ENCODE assay signal across 12 mouse cellular contexts in the genomic region with DNA sequence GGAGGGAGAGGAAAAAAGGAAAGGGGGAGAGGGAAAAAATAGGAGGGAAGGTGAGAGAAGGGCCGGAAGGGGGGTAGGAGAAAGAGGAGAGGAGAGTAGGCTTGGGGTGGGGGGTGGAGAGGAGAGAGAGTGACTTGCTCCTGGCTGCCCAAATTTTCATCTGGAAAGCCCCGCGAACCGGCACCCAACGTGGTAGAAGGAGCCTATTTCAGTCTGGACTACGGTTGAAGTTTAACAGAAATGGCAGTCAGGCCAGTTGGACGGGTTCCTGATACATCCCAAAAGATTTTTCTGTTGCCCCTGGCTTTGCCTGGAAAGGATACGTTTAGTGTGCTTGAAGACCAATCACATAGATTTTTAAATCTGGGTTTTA. TPM values are rescaled to one million over a fixed set of nuclear protein-coding genes. Genes with fewer than 3 reads are reported as not detected.
DNase-seq lines count a peak whose midpoint lies in the region; ATAC-seq lines count a peak whose summit lies in the region.
"Had no signal": no experiment of that assay in that cellular context is flagged by ENCODE, and none has a peak within 500 bp of the region (broad histone marks: within the 10 kb centered on the region; RNA-seq: fewer than 3 reads in every experiment).

No protein-coding gene starts in this region.

- H3K36me3 ChIP-seq in embryonic facial prominence, embryonic 14.5 days (ENCODE audit: control insufficient read depth, insufficient read depth, low read length), result no peaks in the 10 kb centered on the region
- no peaks in the 10 kb centered on the region for H3K36me3 ChIP-seq in kidney, embryonic 14.5 days (ENCODE audit: control insufficient read depth, insufficient read depth, low read length)
- no peaks in the 10 kb centered on the region for H3K36me3 ChIP-seq in midbrain, embryonic 10.5 days

- H3K4me2 ChIP-seq in embryonic facial prominence, embryonic 14.5 days (ENCODE audit: low read depth, low read length), result peak overlapping the region; percentile 52
- H3K4me2 ChIP-seq in kidney, embryonic 14.5 days (replicated peaks; ENCODE audit: low read depth, low read length), result peak overlapping the region; percentile 34; the same call in 1 of the 2 replicates

- H3K27me3 ChIP-seq in embryonic facial prominence, embryonic 14.5 days (replicated peaks; ENCODE audit: control insufficient read depth, insufficient read depth, low read length), result peaks cover 76% of the 10 kb centered on the region
- H3K27me3 ChIP-seq in kidney, embryonic 14.5 days (ENCODE audit: control insufficient read depth, insufficient read depth, low read length), result peaks cover 63% of the 10 kb centered on the region
- peaks cover 100% of the 10 kb centered on the region for H3K27me3 ChIP-seq in midbrain, embryonic 10.5 days (ENCODE audit: low read depth, poor library complexity, severe bottlenecking)

- peak overlapping the region; percentile 89 for H3K27ac ChIP-seq in embryonic facial prominence, embryonic 14.5 days (replicated peaks; ENCODE audit: low read depth, low read length)
- H3K27ac ChIP-seq in kidney, embryonic 14.5 days (ENCODE audit: low read depth, low read length), result peak overlapping the region; percentile 76
- H3K27ac ChIP-seq in midbrain, embryonic 10.5 days (replicated peaks), result no peak overlapping the region

- under 1% methylated on average over 8 of the region's 8 CpGs for WGBS in embryonic facial prominence, embryonic 14.5 days
- 1% methylated on average over 8 of the region's 8 CpGs for WGBS in kidney, embryonic 14.5 days
- WGBS in midbrain, embryonic 10.5 days, result under 1% methylated on average over 8 of the region's 8 CpGs

- H3K9me3 ChIP-seq in embryonic facial prominence, embryonic 14.5 days (ENCODE audit: control insufficient read depth, low read length), result no peaks in the 10 kb centered on the region
- no peaks in the 10 kb centered on the region for H3K9me3 ChIP-seq in kidney, embryonic 14.5 days (ENCODE audit: control insufficient read depth, low read length)
- no peaks in the 10 kb centered on the region for H3K9me3 ChIP-seq in midbrain, embryonic 10.5 days (replicated peaks)

- H3K4me3 ChIP-seq in embryonic facial prominence, embryonic 14.5 days (ENCODE audit: low read depth, low read length), result peak overlapping the region; percentile 46
- peak overlapping the region; percentile 40 for H3K4me3 ChIP-seq in kidney, embryonic 14.5 days (ENCODE audit: low read length)
- peak overlapping the region; percentile 46 for H3K4me3 ChIP-seq in midbrain, embryonic 10.5 days

- peak overlapping the region; percentile 78 for H3K9ac ChIP-seq in embryonic facial prominence, embryonic 14.5 days (ENCODE audit: low read depth, low read length)
- peak overlapping the region; percentile 18; the same call in 1 of the 2 replicates for H3K9ac ChIP-seq in kidney, embryonic 14.5 days (ENCODE audit: low read depth, low read length)

- intact Hi-C loops in heart, postnatal 25 days (cut with DNase I), result no loop called here

- ATAC-seq in embryonic facial prominence, embryonic 14.5 days (ENCODE audit: low read depth), result no peak
- no peak for ATAC-seq in kidney, embryonic 14.5 days (ENCODE audit: low FRiP score, low TSS enrichment)

- no peaks in the 10 kb centered on the region for H3K4me1 ChIP-seq in embryonic facial prominence, embryonic 14.5 days (ENCODE audit: control insufficient read depth, insufficient read depth, low read length)
- H3K4me1 ChIP-seq in kidney, embryonic 14.5 days (ENCODE audit: control insufficient read depth, insufficient read depth, low read length), result no peaks in the 10 kb centered on the region
- peaks cover 16% of the 10 kb centered on the region for H3K4me1 ChIP-seq in midbrain, embryonic 10.5 days

- peak; percentile 65 for DNase-seq in ES-CJ7 (ENCODE audit: low read depth, low spot score)
- DNase-seq in embryonic facial prominence, embryonic 14.5 days (ENCODE audit: low spot score), result no peak
- no peak for DNase-seq in midbrain, embryonic 10.5 days (ENCODE audit: low spot score)
- DNase-seq in heart, postnatal 25 days (ENCODE audit: low spot score), result no peak
- no peak for DNase-seq in left cerebral cortex, adult 9 months (ENCODE audit: low spot score in 2 of 2)
- DNase-seq in cerebellum, adult 11-12 months, result no peak
- DNase-seq in adrenal gland, postnatal 36 days, result no peak
- DNase-seq: heart, postnatal 36 days; spleen, adult 18-20 months; thymus, adult 18-20 months had no signal

RNA-seq across cellular contexts. Expression of a gene that starts 2.3 kb away (rescaled TPM):
- 15.1 and 20.3 TPM in 2 replicates for polyA plus RNA-seq in embryonic facial prominence, embryonic 14.5 days (2014; fragmentation: Nextera tagmentation; extraction: Ambion mirVana)
- 41.1 and 41.8 TPM in 2 replicates for polyA plus RNA-seq in kidney, embryonic 14.5 days (2014; fragmentation: Nextera tagmentation; extraction: Ambion mirVana)
- polyA plus RNA-seq in midbrain, embryonic 10.5 days (2016; fragmentation: Nextera tagmentation; extraction: Ambion mirVana), result 24.7 and 33.7 TPM in 2 replicates
- total RNA-seq in heart, postnatal 25 days (2021), result under 1 TPM; 0.08 to 0.16 TPM
- 1 to 10 TPM; 5.7 to 6.8 TPM for total RNA-seq in adrenal gland, postnatal 36 days (2021)
- total RNA-seq: heart, postnatal 36 days; neutrophil, adult 5-6 weeks had no signal
